Comparison of ENCODE assay signal across 16 mouse cellular contexts in the genomic region with DNA sequence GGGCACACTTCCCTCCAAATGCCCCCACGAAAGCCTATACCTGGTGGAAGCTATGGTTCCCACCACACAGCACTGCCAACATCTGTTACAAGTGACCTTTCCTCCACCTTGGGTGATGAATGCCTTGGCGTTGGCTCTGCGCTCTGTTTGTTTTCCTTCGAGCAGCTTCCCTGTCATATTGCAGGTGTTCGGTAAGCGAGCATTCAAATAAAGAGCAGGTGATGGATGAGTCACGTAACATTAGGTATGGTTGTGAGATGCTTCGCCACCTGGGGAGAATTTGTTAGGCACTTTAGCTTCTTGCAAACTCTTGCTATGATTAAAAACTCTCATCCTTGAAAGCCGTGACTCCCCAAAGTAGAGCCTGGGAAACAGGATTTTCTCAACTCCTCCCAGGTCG.
"Had no signal": no experiment of that assay in that cellular context is flagged by ENCODE, and none has a peak within 500 bp of the region (broad histone marks: within the 10 kb centered on the region; RNA-seq: fewer than 3 reads in every experiment).

No protein-coding gene starts in this region.

- H3K4me2 ChIP-seq: lung, embryonic 15.5 days; midbrain, embryonic 11.5 days; midbrain, embryonic 13.5 days; midbrain, embryonic 15.5 days; neural tube, embryonic 12.5 days; stomach, embryonic 15.5 days had no signal

- H3K9me3 ChIP-seq: lung, embryonic 15.5 days; midbrain, embryonic 13.5 days; midbrain, embryonic 15.5 days; stomach, embryonic 15.5 days had no signal

- H3K27ac ChIP-seq: lung, embryonic 15.5 days; macrophage; midbrain, embryonic 13.5 days; midbrain, embryonic 15.5 days; neural tube, embryonic 12.5 days; stomach, embryonic 15.5 days had no signal

- H3K9ac ChIP-seq: lung, embryonic 15.5 days; midbrain, embryonic 13.5 days; midbrain, embryonic 15.5 days; neural tube, embryonic 12.5 days; stomach, embryonic 15.5 days had no signal

- ATAC-seq: lung, postnatal 0 days; midbrain, embryonic 13.5 days; midbrain, embryonic 15.5 days had no signal

- DNase-seq: lung, adult 2 months; lung, postnatal 14 days; lung, postnatal 36 days; right cerebral cortex, postnatal 14 days; thymus, adult 18-20 months; thymus, postnatal 14 days; thymus, postnatal 36 days had no signal

- H3K36me3 ChIP-seq: lung, embryonic 15.5 days; midbrain, embryonic 13.5 days; midbrain, embryonic 15.5 days; neural tube, embryonic 12.5 days; stomach, embryonic 15.5 days had no signal

- H3K4me1 ChIP-seq: megakaryocyte, embryonic 14.5 days; stomach, embryonic 15.5 days had no signal

- H3K4me3 ChIP-seq: lung, embryonic 15.5 days; megakaryocyte, embryonic 14.5 days; midbrain, embryonic 13.5 days; midbrain, embryonic 15.5 days; neural tube, embryonic 12.5 days; stomach, embryonic 15.5 days had no signal

- H3K27me3 ChIP-seq: lung, embryonic 15.5 days; megakaryocyte, embryonic 14.5 days; neural tube, embryonic 12.5 days; stomach, embryonic 15.5 days had no signal
